Mouse (Mus musculus) embryonic facial prominence, embryonic 11.5 days (tissue): Measurements from ENCODE around the gene Map3k14. TPM values are rescaled to one million over a fixed set of nuclear protein-coding genes. Genes with fewer than 3 reads are reported as not detected.
A peak's percentile ranks its signal among the peaks of the same experiment; 100 is the strongest.

Experiments used
- ATAC-seq: fragments of 200-750 bp; cut with Nextera tagmentation; replicated peaks from 2 replicates; pipeline ENCODE4 v1.8.0; 2017; ENCODE audit warnings: low read depth; ENCODE audit not compliant: insufficient number of reproducible peaks, low FRiP score, low TSS enrichment
- DNase-seq: peaks from one replicate; pipeline ENCODE4 v3.0.0-alpha.2; 2015; ENCODE audit warnings: low spot score
- H3K27ac ChIP-seq: fragments of 300-500 bp; sonication (generic); replicated peaks from 2 replicates; pipeline ENCODE4 v1.5.1; 2014; ENCODE audit warnings: mild to moderate bottlenecking, low read depth, low read length, control low read depth
- H3K27me3 ChIP-seq: fragments of 300-500 bp; sonication (generic); 2 replicates; pipeline ENCODE4 v1.6.1; 2014; ENCODE audit warnings: mild to moderate bottlenecking, low read length, moderate library complexity, mixed read lengths; ENCODE audit not compliant: control insufficient read depth, insufficient read depth
- H3K36me3 ChIP-seq: fragments of 300-500 bp; sonication (generic); replicated peaks from 2 replicates; pipeline ENCODE4 v1.6.1; 2014; ENCODE audit warnings: low read depth, mild to moderate bottlenecking, low read length, moderate library complexity, mixed read lengths; ENCODE audit not compliant: control insufficient read depth, insufficient read depth
- H3K4me1 ChIP-seq: fragments of 300-500 bp; sonication (generic); 2 replicates; pipeline ENCODE4 v1.6.1; 2014; ENCODE audit warnings: low read length, mixed read lengths; ENCODE audit not compliant: control insufficient read depth, insufficient read depth
- H3K4me2 ChIP-seq: fragments of 300-500 bp; sonication (generic); 2 replicates; pipeline ENCODE4 v1.6.1; 2014; ENCODE audit warnings: low read depth, mild to moderate bottlenecking, control low read depth, low read length, moderate library complexity
- H3K4me3 ChIP-seq: fragments of 300-500 bp; sonication (generic); 2 replicates; pipeline ENCODE4 v1.5.1; 2014; ENCODE audit warnings: low read depth, low read length, control low read depth
- H3K9ac ChIP-seq: fragments of 300-500 bp; sonication (generic); replicated peaks from 2 replicates; pipeline ENCODE4 v1.6.1; 2014; ENCODE audit warnings: mild to moderate bottlenecking, control low read depth, low read length
- H3K9me3 ChIP-seq: fragments of 300-500 bp; sonication (generic); replicated peaks from 2 replicates; pipeline ENCODE4 v1.6.1; 2016; ENCODE audit warnings: mild to moderate bottlenecking, low read length, inconsistent platforms, mixed read lengths; ENCODE audit not compliant: control insufficient read depth
- WGBS: fragments of 180-500 bp; shearing (Covaris S2); extraction: QIAGEN DNeasy Blood & Tissue Kit; methylation state at CpG from one replicate; pipeline ENCODE4 v1.1.7; 2014; 5-methylcytosine and 5-hydroxymethylcytosine counted together
- polyA plus RNA-seq: library from polyadenylated mRNA; unstranded; fragments of >200 nt; fragmentation: Nextera tagmentation; extraction: Ambion mirVana; gene quantifications from 2 replicates; pipeline ENCODE4 v1.2.1, GENCODE M21; 2014

Gene Map3k14
- polyA plus RNA-seq, 1 experiment from 2014 or later, result 1.9 TPM

GRCm38 (mm10) chr11:103171703-103172391 is 95.4 kb downstream of the Map3k14 start:
- H3K4me3 ChIP-seq, result no peak overlapping the region
- no peaks in the 10 kb centered on the region for H3K36me3 ChIP-seq
- DNase-seq, result no peak
- peaks cover 38% of the 10 kb centered on the region for H3K27me3 ChIP-seq
- no peak overlapping the region for H3K27ac ChIP-seq
- H3K9me3 ChIP-seq, result no peaks in the 10 kb centered on the region
- peaks cover 4% of the 10 kb centered on the region; the same call in 1 of the 2 replicates for H3K4me1 ChIP-seq
- H3K9ac ChIP-seq, result no peak overlapping the region
- 39% methylated on average over 9 of the region's 9 CpGs for WGBS
- H3K4me2 ChIP-seq, result peak overlapping the region; percentile 99; the same call in 1 of the 2 replicates
- ATAC-seq, result no peak

- ATAC-seq (no peak), DNase-seq (no peak)
- H3K4me3 ChIP-seq, result peak overlapping the region; percentile 65
- H3K27me3 ChIP-seq, result peaks cover 38% of the 10 kb centered on the region
- H3K36me3 ChIP-seq, result no peaks in the 10 kb centered on the region
- no peak overlapping the region for H3K27ac ChIP-seq
- H3K4me1 ChIP-seq, result peaks cover 4% of the 10 kb centered on the region; the same call in 1 of the 2 replicates
- peak overlapping the region; percentile 50 for H3K9ac ChIP-seq
- peak overlapping the region; percentile 99 for H3K4me2 ChIP-seq
- no peaks in the 10 kb centered on the region for H3K9me3 ChIP-seq
- WGBS, result 4% methylated on average over 16 of the region's 23 CpGs
Observed at GRCm38 (mm10) chr11:103171286-103171620, 96.0 kb downstream of the Map3k14 start.

- WGBS, result under 1% methylated on average over 54 of the region's 84 CpGs
- peak; percentile 35 for DNase-seq
- H3K4me2 ChIP-seq, result peak within 1 kb of the TSS; percentile 99
- peak within 1 kb of the TSS; percentile 50 for H3K9ac ChIP-seq
- peaks cover 38% of the 10 kb centered on the region for H3K27me3 ChIP-seq
- H3K9me3 ChIP-seq, result no peaks in the 10 kb centered on the region
- peak within 1 kb of the TSS; percentile 65 for H3K4me3 ChIP-seq
- H3K36me3 ChIP-seq, result no peaks in the 10 kb centered on the region
- no peak within 1 kb of the TSS for H3K27ac ChIP-seq
- ATAC-seq, result no peak
- H3K4me1 ChIP-seq, result peaks cover 4% of the 10 kb centered on the region; the same call in 1 of the 2 replicates
Observed at GRCm38 (mm10) chr11:103170494-103171285, 96.6 kb downstream of the Map3k14 start, which contains the start of gene Fmnl1. Gene Fmnl1 (plus strand): TSS chr11:103171107.

DNA sequence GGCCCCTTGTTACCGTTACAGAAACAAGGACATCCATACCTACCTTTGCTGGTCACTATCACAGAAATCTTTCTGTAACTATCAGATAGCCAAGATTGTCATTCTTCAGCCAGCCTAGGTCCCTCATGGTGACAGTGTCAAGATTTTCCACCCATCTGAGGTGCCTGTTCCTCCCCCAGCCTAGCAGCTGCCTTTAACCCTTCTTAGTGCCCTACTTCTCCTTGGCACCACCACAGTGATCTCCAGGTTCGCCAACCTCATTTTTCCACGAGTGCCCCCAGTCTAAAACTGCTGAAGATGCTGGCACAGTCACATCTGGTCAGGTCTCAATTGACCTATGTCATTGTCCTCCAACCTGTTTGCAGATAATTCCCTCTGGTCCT is 97.2 kb downstream of the Map3k14 start:
- Histone ChIP-seq H3K27ac (no peak overlapping the region), H3K4me3 (peak overlapping the region; percentile 65; the same call in 1 of the 2 replicates), H3K27me3 (peaks cover 38% of the 10 kb centered on the region), H3K4me1 (peaks cover 4% of the 10 kb centered on the region; the same call in 1 of the 2 replicates), H3K9me3 (no peaks in the 10 kb centered on the region), H3K9ac (no peak overlapping the region), H3K4me2 (peak overlapping the region; percentile 99), H3K36me3 (no peaks in the 10 kb centered on the region)
- DNase-seq (no peak), ATAC-seq (no peak)
- 51% methylated on average over 3 of the region's 3 CpGs for WGBS

Other genes with a start within 250 kb of the Map3k14 start
- gene Nmt1, start 239.3 kb downstream of the Map3k14 start, polyA plus RNA-seq, result 48.6 and 49.6 TPM in 2 replicates
- 273 and 276 TPM in 2 replicates for gene Dcakd, start 239.1 kb downstream of the Map3k14 start, polyA plus RNA-seq
- gene Plcd3, start 165.8 kb downstream of the Map3k14 start, polyA plus RNA-seq, result 0.87 and 1.1 TPM in 2 replicates
- gene Acbd4, start 165.8 kb downstream of the Map3k14 start, polyA plus RNA-seq, result 6.4 and 7.8 TPM in 2 replicates
- gene Hexim1, start 151.2 kb downstream of the Map3k14 start, polyA plus RNA-seq, result 5.3 and 5.6 TPM in 2 replicates
- 7.1 and 8.3 TPM in 2 replicates for gene Hexim2, start 135.0 kb downstream of the Map3k14 start, polyA plus RNA-seq
- gene Fmnl1, start 96.4 kb downstream of the Map3k14 start, polyA plus RNA-seq, result 0.70 and 0.72 TPM in 2 replicates
- 0.25 TPM in 2 replicates for gene 1700023F06Rik, start 58.9 kb downstream of the Map3k14 start, polyA plus RNA-seq
- not detected in 2 replicates for gene Spata32, start 49.0 kb downstream of the Map3k14 start, polyA plus RNA-seq
- gene Arhgap27, start 96.2 kb upstream of the Map3k14 start, polyA plus RNA-seq, result 2.9 and 3.7 TPM in 2 replicates
- 5.2 and 5.9 TPM in 2 replicates for gene Plekhm1, start 145.2 kb upstream of the Map3k14 start, polyA plus RNA-seq
- gene Lrrc37a, start 237.1 kb upstream of the Map3k14 start, polyA plus RNA-seq, result not detected in 2 replicates